Mouse (Mus musculus) kidney, adult 2 months (tissue): ENCODE results near the gene Ppme1.

Experiments
- CTCF ChIP-seq: fragments of 200-500 bp; conservative IDR thresholded peaks from 2 replicates; pipeline ENCODE4 v1.5.1; 2011; ENCODE audit warnings: low read depth, mild to moderate bottlenecking, control low read depth, low read length, moderate library complexity, mixed read lengths; ENCODE audit not compliant: insufficient read depth, insufficient read length
- POLR2A ChIP-seq: fragments of 200-500 bp; IDR thresholded peaks from one replicate; pipeline ENCODE4 v1.6.1; 2011; ENCODE audit warnings: low read depth, low read length, control low read depth

DNA sequence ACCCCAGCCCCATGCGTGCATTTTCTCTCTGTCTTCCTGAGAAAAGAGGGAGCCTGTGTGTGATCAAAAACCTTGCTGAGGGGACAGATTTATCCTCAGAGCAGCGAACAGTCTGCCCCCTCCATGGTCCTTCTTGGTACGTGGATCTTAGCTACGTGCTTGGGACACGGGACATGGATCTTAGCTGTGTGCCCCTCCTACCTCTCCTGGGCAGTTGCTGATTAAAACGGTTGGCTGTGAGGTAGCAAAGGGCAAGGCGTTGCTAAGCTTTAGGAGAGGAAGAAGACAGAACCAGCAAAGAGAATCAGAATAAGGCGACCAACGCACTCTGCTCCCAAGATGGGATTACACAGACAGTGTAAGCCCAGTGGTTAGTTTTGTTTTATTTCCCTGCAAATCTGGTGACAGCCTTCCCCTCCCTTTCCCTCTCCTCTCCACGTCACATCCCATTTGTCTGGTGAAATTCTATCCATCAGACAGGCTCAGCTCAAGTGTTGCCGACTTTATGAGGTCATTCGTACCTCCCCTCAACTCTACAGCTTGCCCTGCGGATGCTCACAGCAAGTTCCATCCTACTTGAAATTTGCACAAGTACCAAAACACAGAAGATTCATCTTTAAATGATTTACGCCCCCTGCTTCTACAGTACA is 73.1 kb downstream of the Ppme1 start:
- TF ChIP-seq CTCF, result no peak
- TF ChIP-seq POLR2A, result no peak
